Mouse (Mus musculus) megakaryocyte, embryonic 14.5 days (primary cell): ENCODE measurements at regions not wholly inside any gene's neighbourhood (a gene's known extent, or its start where the extent isn't known, plus 50 kb on each side); places are given as distances from the start of the nearest gene placed in this dataset.

ENCODE experiments used
- H3K27me3 ChIP-seq: replicated peaks from 2 replicates; pipeline ENCODE3; 2012; ENCODE audit warnings: inconsistent platforms
- H3K36me3 ChIP-seq: replicated peaks from 2 replicates; pipeline ENCODE3; 2012; ENCODE audit warnings: low read length, inconsistent platforms, mixed read lengths
- H3K4me1 ChIP-seq: 2 replicates; pipeline ENCODE4 v1.6.1; 2012; ENCODE audit warnings: inconsistent platforms
- H3K4me3 ChIP-seq: replicated peaks from 2 replicates; pipeline ENCODE3; 2012; ENCODE audit warnings: moderate library complexity, mild to moderate bottlenecking, inconsistent platforms
- H3K9me3 ChIP-seq: 2 replicates; pipeline ENCODE4 v1.6.1; 2012; ENCODE audit warnings: inconsistent platforms
- FLI1 ChIP-seq: IDR thresholded peaks from 2 replicates; pipeline ENCODE4 v1.6.1; 2012; ENCODE audit warnings: low read length, inconsistent platforms, mixed read lengths
- GATA1 ChIP-seq: IDR thresholded peaks from 3 replicates; pipeline ENCODE4 v1.6.1; 2012; ENCODE audit warnings: mixed read lengths, low read length, inconsistent platforms, borderline replicate concordance

DNA sequence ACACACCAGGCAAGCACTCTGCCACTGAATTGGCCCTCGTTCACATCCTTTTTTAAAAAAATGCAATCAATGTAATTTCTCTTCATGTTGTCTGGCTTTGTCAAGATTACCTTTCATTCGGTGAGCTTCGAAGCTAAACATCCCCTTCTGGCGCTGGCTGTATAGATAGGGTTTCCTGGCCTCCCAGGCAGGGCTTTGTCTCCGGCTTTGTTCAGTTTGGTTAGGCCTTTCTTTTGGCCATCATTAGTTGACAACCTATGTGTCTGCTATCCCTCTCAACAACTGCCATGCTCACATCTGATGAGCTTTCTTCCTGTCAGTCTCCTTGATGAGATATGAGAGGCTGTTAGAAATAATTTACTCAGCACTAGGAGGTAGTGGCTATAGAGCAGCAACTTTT lies 157.6 kb upstream of the Chd6 start:
- no peak overlapping the region for H3K4me3 ChIP-seq
- TF ChIP-seq FLI1 (no peak), GATA1 (no peak)
- H3K36me3 ChIP-seq: no peaks in the 10 kb centered on the region
- H3K4me1 ChIP-seq: no peaks in the 10 kb centered on the region
- 0 out of 2 replicates have a peak, but pooled peaks cover 10% of the 10 kb centered on the region for H3K9me3 ChIP-seq
- H3K27me3 ChIP-seq: no peaks in the 10 kb centered on the region

- H3K4me3 ChIP-seq: no peak overlapping the region
- H3K9me3 ChIP-seq: 0 out of 2 replicates have a peak, but pooled peaks cover 10% of the 10 kb centered on the region
- no peaks in the 10 kb centered on the region for H3K36me3 ChIP-seq
- no peaks in the 10 kb centered on the region for H3K4me1 ChIP-seq
- TF ChIP-seq GATA1 (no peak), FLI1 (no peak)
- no peaks in the 10 kb centered on the region for H3K27me3 ChIP-seq
These were observed 156.3 kb upstream of the Chd6 start for GRCm38 (mm10) chr2:161265211-161265610.

DNA sequence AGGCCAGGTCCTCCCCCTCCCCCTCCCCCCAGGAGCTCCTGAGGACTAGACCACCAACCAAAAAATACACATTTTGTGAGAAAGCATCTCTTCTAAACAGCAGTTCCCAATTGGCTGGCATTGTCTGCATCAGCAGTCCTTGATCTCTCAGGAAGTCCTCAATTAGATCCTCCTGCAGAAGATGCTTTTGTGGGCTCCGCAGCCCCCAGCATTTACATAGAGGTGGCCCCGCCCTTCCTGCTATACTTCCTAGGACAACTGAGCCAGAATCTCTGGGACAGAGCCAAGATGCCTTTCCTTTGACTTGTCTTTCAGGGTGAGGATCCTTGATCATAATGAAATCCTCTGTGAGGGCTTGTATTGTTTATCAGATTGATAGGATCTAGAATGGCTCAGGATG lies 143.9 kb upstream of the Chd6 start:
- H3K4me1 ChIP-seq: no peaks in the 10 kb centered on the region
- TF ChIP-seq GATA1 (no peak), FLI1 (no peak)
- H3K4me3 ChIP-seq: no peak overlapping the region
- H3K36me3 ChIP-seq: no peaks in the 10 kb centered on the region
- no peaks in the 10 kb centered on the region for H3K27me3 ChIP-seq
- H3K9me3 ChIP-seq: peaks cover 46% of the 10 kb centered on the region

GRCm38 (mm10) chr2:161241665-161242064 lies 132.8 kb upstream of the Chd6 start:
- Histone ChIP-seq H3K27me3 (no peaks in the 10 kb centered on the region), H3K4me1 (no peaks in the 10 kb centered on the region), H3K36me3 (no peaks in the 10 kb centered on the region), H3K9me3 (peaks cover 21% of the 10 kb centered on the region), H3K4me3 (no peak overlapping the region)
- TF ChIP-seq GATA1 (no peak), FLI1 (no peak)

DNA sequence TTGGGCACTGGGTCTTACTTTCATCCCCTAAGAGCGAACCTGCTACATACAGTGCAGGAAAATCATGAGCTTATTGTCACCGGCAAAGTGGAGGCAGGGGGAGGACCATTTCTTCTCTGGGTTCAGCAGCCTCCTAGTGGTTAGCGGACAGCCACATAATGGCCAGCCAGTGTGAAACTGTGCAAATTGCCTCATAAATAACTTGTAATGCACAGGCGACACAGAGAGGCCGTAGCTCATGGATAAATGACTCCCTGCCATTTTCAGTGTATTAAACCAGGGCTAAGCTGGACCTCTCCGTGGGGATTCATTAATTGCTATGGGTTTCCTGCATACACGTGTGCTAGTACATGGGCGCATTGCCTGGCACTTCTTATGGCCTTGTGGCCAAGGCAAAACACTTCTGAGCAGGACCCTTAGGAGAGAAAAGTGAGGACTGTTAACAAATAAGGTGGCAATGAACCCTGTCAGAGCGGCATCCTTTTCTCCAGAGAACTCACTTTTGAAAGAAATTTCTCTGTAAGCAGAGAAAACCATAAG lies 128.5 kb upstream of the Chd6 start:
- Histone ChIP-seq H3K4me1 (no peaks in the 10 kb centered on the region), H3K4me3 (no peak overlapping the region), H3K36me3 (no peaks in the 10 kb centered on the region), H3K9me3 (peaks cover 22% of the 10 kb centered on the region; the same call in 1 of the 2 replicates), H3K27me3 (no peaks in the 10 kb centered on the region)
- TF ChIP-seq FLI1: no peak
- no peak for TF ChIP-seq GATA1

DNA sequence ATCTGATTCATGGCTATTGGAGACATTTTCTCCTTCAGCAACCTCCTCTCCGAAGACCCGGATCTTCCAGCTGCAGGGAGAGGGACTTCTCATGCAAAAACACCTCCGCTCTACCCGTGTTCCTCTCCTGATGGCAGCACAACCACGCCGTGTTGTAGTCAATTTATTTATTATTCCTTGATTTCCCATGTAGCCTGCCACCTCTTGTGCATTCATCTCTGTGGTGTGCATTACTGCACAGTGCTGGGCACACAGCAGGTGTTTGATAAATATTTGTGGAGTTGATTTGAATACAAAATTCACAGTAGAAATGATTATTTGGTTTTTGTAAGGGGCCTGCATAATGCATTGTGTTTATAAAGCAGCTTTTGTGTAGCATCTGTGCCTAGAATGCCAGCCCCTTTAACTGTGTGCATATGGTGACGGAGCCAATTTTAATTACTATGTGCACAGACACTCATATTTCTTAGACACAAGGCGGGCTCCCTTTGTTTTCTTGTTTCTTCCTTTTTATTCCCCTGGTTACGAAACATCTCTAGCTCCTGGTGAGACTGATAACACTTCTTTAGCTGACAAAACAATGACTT lies 124.4 kb upstream of the Chd6 start:
- no peaks in the 10 kb centered on the region for H3K27me3 ChIP-seq
- TF ChIP-seq FLI1 (no peak), GATA1 (no peak)
- no peaks in the 10 kb centered on the region for H3K36me3 ChIP-seq
- H3K9me3 ChIP-seq: peaks cover 13% of the 10 kb centered on the region; the same call in 1 of the 2 replicates
- no peak overlapping the region for H3K4me3 ChIP-seq
- H3K4me1 ChIP-seq: no peaks in the 10 kb centered on the region

DNA sequence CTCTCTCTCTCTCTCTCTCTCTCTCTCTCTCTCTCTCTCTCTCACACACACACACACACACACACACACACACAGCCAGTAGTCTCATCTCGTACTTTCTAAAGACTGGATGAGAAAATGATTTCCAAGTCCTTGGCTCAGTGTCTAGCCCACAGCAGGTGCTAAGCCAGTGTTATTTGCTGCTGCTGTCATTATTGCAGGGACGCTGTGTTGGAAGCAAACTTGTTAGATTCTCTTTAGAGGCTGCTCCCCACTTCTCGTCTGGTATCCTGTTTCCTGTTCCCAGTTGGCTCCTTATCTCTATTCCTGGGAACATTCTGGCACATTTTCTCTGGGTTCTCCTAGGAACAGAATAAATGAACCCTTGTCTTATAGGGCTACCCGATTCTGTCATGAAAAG lies 122.5 kb upstream of the Chd6 start:
- Histone ChIP-seq H3K9me3 (peaks cover 14% of the 10 kb centered on the region), H3K27me3 (no peaks in the 10 kb centered on the region), H3K4me1 (no peaks in the 10 kb centered on the region), H3K36me3 (no peaks in the 10 kb centered on the region), H3K4me3 (no peak overlapping the region)
- TF ChIP-seq FLI1 (no peak), GATA1 (no peak)

DNA sequence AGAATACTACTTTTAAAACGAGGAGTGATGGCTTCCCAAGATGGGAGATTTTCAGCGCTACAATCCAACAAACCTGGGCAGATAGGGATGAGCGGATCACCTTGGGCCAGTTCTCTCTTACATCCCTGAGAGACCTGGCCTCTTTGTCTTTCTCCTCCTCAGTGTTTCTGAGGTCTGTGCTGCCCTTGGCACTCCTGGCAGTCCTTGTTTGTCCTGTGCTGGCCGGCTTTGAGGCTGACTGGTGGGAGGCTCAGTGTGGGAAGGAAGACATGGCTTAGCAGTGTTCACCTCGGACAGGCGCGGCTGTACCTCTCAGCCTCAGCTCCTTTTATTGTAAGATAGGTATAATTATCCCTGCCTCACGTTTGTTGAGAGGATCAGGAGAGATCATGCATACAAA lies 106.9 kb upstream of the Chd6 start:
- Histone ChIP-seq H3K9me3 (no peaks in the 10 kb centered on the region), H3K4me3 (no peak overlapping the region), H3K27me3 (no peaks in the 10 kb centered on the region), H3K4me1 (peaks cover 4% of the 10 kb centered on the region; the same call in 1 of the 2 replicates), H3K36me3 (no peaks in the 10 kb centered on the region)
- TF ChIP-seq GATA1 (no peak), FLI1 (no peak)

GRCm38 (mm10) chr2:161214681-161215458 lies 106.0 kb upstream of the Chd6 start:
- no peaks in the 10 kb centered on the region for H3K36me3 ChIP-seq
- peaks cover 4% of the 10 kb centered on the region; the same call in 1 of the 2 replicates for H3K4me1 ChIP-seq
- H3K9me3 ChIP-seq: no peaks in the 10 kb centered on the region
- H3K4me3 ChIP-seq: no peak overlapping the region
- TF ChIP-seq GATA1 (no peak), FLI1 (no peak)
- H3K27me3 ChIP-seq: no peaks in the 10 kb centered on the region

DNA sequence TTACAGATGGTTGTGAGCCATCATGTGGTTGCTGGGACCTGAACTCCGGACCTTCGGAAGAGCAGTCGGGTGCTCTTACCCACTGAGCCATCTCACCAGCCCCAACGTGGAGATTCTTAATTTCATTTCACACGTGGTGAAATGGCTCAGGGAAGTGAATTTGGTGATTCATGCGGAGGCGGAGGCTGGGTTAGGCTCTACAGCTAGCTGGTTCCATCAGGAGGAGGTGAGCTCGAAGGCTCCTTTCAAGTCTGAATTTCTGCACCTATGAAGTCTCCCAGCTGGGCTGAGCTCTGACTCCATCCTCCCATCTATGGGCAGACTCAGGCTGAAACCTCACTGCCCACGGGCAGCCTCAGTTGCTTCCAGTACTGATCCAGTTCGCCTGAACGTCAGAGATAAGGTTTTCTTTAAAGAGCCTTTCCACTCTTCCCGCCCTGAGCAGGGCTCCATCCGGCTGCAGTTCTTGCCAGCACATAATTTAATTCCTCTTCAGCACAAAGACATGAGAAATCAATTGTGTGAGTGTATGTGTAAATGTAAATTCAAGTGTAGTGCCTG lies 103.5 kb upstream of the Chd6 start:
- no peaks in the 10 kb centered on the region for H3K36me3 ChIP-seq
- H3K4me1 ChIP-seq: peaks cover 4% of the 10 kb centered on the region; the same call in 1 of the 2 replicates
- H3K9me3 ChIP-seq: no peaks in the 10 kb centered on the region
- no peak overlapping the region for H3K4me3 ChIP-seq
- TF ChIP-seq FLI1 (no peak), GATA1 (no peak)
- no peaks in the 10 kb centered on the region for H3K27me3 ChIP-seq
